Comparison of ENCODE assay signal across 16 mouse cellular contexts in the genomic region with DNA sequence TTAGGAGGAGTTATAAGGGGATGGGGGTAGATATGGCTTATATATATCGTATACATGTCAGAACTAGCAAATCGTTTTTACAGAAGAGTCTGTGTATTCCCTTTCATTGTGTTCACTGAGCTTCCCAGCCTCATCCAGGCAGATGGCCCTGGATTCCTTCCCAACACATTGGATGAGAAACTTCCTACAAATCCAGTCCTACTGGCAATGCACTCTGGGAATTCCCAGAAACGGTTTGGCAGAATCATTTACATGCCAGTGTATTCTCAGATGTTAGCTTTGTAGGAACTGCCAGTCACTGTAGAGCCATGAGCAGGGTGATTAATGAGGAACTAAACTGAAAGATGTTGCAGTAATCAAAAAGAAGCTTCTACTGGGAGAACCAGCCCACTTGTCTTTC. TPM values are rescaled to one million over a fixed set of nuclear protein-coding genes. Genes with fewer than 3 reads are reported as not detected.
DNase-seq lines count a peak whose midpoint lies in the region; ATAC-seq and TF ChIP-seq lines count a peak whose summit lies in the region.
"Had no signal": no experiment of that assay in that cellular context is flagged by ENCODE, and none has a peak within 500 bp of the region (broad histone marks: within the 10 kb centered on the region; RNA-seq: fewer than 3 reads in every experiment).

No protein-coding gene starts in this region.

- H3K4me1 ChIP-seq in liver, postnatal 0 days (ENCODE audit: insufficient read depth) = peaks cover 10% of the 10 kb centered on the region
- H3K4me1 ChIP-seq in liver, embryonic 12.5 days = no peaks in the 10 kb centered on the region
- H3K4me1 ChIP-seq: midbrain, embryonic 15.5 days had no signal

- no peak overlapping the region for H3K4me2 ChIP-seq in liver, postnatal 0 days (ENCODE audit: low read depth, low read length)
- no peak overlapping the region for H3K4me2 ChIP-seq in liver, embryonic 12.5 days
- H3K4me2 ChIP-seq: heart, embryonic 11.5 days; midbrain, embryonic 15.5 days had no signal

- no peak overlapping the region for H3K4me3 ChIP-seq in liver, postnatal 0 days (ENCODE audit: low read depth, low read length)
- no peak overlapping the region for H3K4me3 ChIP-seq in liver, embryonic 12.5 days
- H3K4me3 ChIP-seq: left cerebral cortex, adult 2 months; midbrain, embryonic 15.5 days had no signal

- H3K27me3 ChIP-seq in liver, postnatal 0 days (ENCODE audit: insufficient read depth, low read length) = no peaks in the 10 kb centered on the region
- H3K27me3 ChIP-seq in liver, embryonic 12.5 days (replicated peaks) = no peaks in the 10 kb centered on the region
- H3K27me3 ChIP-seq: midbrain, embryonic 15.5 days had no signal

- no peaks in the 10 kb centered on the region for H3K36me3 ChIP-seq in liver, postnatal 0 days (replicated peaks; ENCODE audit: insufficient read depth, low read length)
- no peaks in the 10 kb centered on the region for H3K36me3 ChIP-seq in liver, embryonic 12.5 days
- H3K36me3 ChIP-seq: midbrain, embryonic 15.5 days had no signal

- no peaks in the 10 kb centered on the region for H3K9me3 ChIP-seq in liver, postnatal 0 days (ENCODE audit: low read length)
- H3K9me3 ChIP-seq in liver, embryonic 12.5 days (replicated peaks) = no peaks in the 10 kb centered on the region
- H3K9me3 ChIP-seq: midbrain, embryonic 15.5 days had no signal

- no peak overlapping the region for H3K9ac ChIP-seq in liver, postnatal 0 days (replicated peaks)
- no peak overlapping the region for H3K9ac ChIP-seq in liver, embryonic 12.5 days
- H3K9ac ChIP-seq: midbrain, embryonic 15.5 days had no signal

- H3K27ac ChIP-seq in liver, postnatal 0 days (ENCODE audit: low read depth) = peak overlapping the region; percentile 24
- H3K27ac ChIP-seq in liver, embryonic 12.5 days = no peak overlapping the region
- H3K27ac ChIP-seq: left cerebral cortex, adult 2 months; macrophage; midbrain, embryonic 15.5 days; stomach, postnatal 0 days had no signal

- ATAC-seq in liver, postnatal 0 days = no peak
- no peak for ATAC-seq in liver, embryonic 12.5 days
- ATAC-seq: midbrain, embryonic 15.5 days had no signal

- no peak for TF ChIP-seq EP300 in liver, postnatal 0 days (IDR thresholded peaks at IDR 0.05; ENCODE audit: low read depth)

- WGBS in liver, postnatal 0 days (ENCODE audit: insufficient replicate concordance) = 71% methylated on average over 3 of the region's 3 CpGs
- 47% methylated on average over 3 of the region's 3 CpGs for WGBS in liver, embryonic 12.5 days (ENCODE audit: insufficient replicate concordance)

- no peak for TF ChIP-seq CTCF in liver, postnatal 0 days (IDR thresholded peaks at IDR 0.05; ENCODE audit: low read depth)

- no peak for DNase-seq in liver, postnatal 0 days
- DNase-seq in NIH3T3 (ENCODE audit: low read depth) = peak; percentile 16
- peak; percentile 43 for DNase-seq in brain, adult 2 months (ENCODE audit: low read depth, low spot score)
- DNase-seq in layer of hippocampus, adult 9-11 months = peak; percentile 51
- DNase-seq in thymus, adult 18-20 months = no peak
- DNase-seq in adrenal gland, adult 2 months = no peak
- DNase-seq: cerebellum, adult 9-11 months; gastrocnemius, postnatal 25 days; heart, postnatal 36 days; kidney, postnatal 10 days had no signal

RNA-seq across cellular contexts. Expression of a gene that starts 36.6 kb away (rescaled TPM):
- 19.9 and 21.6 TPM in 2 replicates for polyA plus RNA-seq in liver, postnatal 0 days (2015; fragmentation: Nextera tagmentation; extraction: Ambion mirVana)
- 5.1 and 5.7 TPM in 2 replicates for polyA plus RNA-seq in liver, embryonic 12.5 days (2016; fragmentation: Nextera tagmentation; extraction: Ambion mirVana)
- 10 to 100 TPM; 11.4 to 18.2 TPM for total RNA-seq in adrenal gland, adult 2 months (2021)
- 5.0 and 8.4 TPM in 2 replicates for polyA plus RNA-seq in adrenal gland, adult 2 months (2012; rRNA removed)

Comparison
In these comparisons a context has a peak if more than half of its experiments do, and no peak if none do; other contexts are left out.
1. DNase-seq: peak in NIH3T3 (single experiment), brain, adult 2 months (single experiment) and layer of hippocampus, adult 9-11 months (single experiment); none in liver, postnatal 0 days (single experiment), thymus, adult 18-20 months (0 of 2) and adrenal gland, adult 2 months (single experiment).